Mouse (Mus musculus) small intestine, adult 10 weeks (tissue): ENCODE measurements around the gene Agps. TPM values are rescaled to one million over a fixed set of nuclear protein-coding genes. Genes with fewer than 3 reads are reported as not detected.

Experiments used
- polyA plus RNA-seq: library from polyadenylated mRNA; stranded (reverse); fragments of 350-450 nt; fragmentation: Illumina TruSeq; extraction: RNeasy Lipid Tissue Mini Kit (QIAGEN cat#74804); gene quantifications from one replicate; pipeline ENCODE4 v1.2.3, GENCODE M21; 2014; ENCODE audit warnings: low replicate concordance

Agps gene
- polyA plus RNA-seq = 48.7 TPM

GRCm38 (mm10) chr2:75831881-75832633 lies at the start of gene Agps:
Gene Agps, plus strand, starts transcription at chr2:75832177.

GRCm38 (mm10) chr2:75938117-75939063 lies 106.4 kb downstream of the Agps start, which contains the start of gene Ttc30b:
Gene Ttc30b, minus strand, starts transcription at chr2:75938585.

GRCm38 (mm10) chr2:75977752-75978368 lies 145.9 kb downstream of the Agps start, which contains the start of gene Ttc30a2:
Gene Ttc30a2, minus strand, starts transcription at chr2:75978170.

Other genes starting within 250 kb of the Agps start
- gene Hnrnpa3, start 172.9 kb upstream of the Agps start, polyA plus RNA-seq = 1,200 TPM
- 559 TPM for gene Nfe2l2, start 127.5 kb upstream of the Agps start, polyA plus RNA-seq
- gene Ttc30b, start 106.4 kb downstream of the Agps start, polyA plus RNA-seq = 21.2 TPM
- not detected for gene Ttc30a2, start 146.0 kb downstream of the Agps start, polyA plus RNA-seq
- 5.3 TPM for gene Ttc30a1, start 149.8 kb downstream of the Agps start, polyA plus RNA-seq